Mouse (Mus musculus) CD4-positive naive resting alpha-beta T cell, adult 57 days (primary cell): Measurements from ENCODE around the gene Brat1. TPM values are rescaled to one million over a fixed set of nuclear protein-coding genes. Genes with fewer than 3 reads are reported as not detected.

Source experiments
- total RNA-seq: library from RNA; stranded (reverse); gene quantifications from one replicate; pipeline ENCODE4 v1.2.4, GENCODE M21; 2023

Gene Brat1
- total RNA-seq: 23.0 TPM

GRCm38 (mm10) chr5:140704378-140705251, at the start of gene Brat1:
Brat1 (plus strand) TSS chr5:140705011.

DNA sequence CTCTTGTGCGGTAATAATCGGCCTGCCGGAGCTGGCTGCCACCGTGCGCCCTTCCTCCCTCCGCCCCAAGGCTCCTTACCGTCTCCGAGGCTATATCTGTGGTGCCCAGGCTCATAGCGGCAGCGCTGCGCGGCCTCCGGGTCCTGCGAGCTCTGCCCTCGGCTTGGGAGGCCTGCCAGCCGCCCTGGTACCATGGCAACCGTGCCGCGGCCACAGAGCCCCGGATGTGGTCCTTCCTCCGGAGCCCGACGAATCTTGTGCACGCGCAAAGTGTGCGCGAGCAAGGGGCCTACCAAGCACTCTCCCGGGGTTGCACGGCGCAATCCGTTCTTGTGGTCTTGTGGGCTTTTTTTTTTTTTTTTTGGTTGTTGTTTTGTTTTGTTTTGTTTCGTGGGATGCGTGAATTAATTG, 2.7 kb upstream of the Brat1 start, which contains the start of gene Iqce:
Gene Iqce (minus strand): TSS at position 276 of the 411 bp plus-strand sequence.

GRCm38 (mm10) chr5:140723822-140724221, 19.0 kb downstream of the Brat1 start, which contains the start of gene Amz1:
Amz1 (plus strand) TSS chr5:140724127.

Other genes with a start within 250 kb of the Brat1 start
- 9.9 TPM for gene Chst12, start 199.5 kb upstream of the Brat1 start, total RNA-seq
- not detected for gene Grifin, start 139.9 kb upstream of the Brat1 start, total RNA-seq
- gene Lfng, start 97.7 kb upstream of the Brat1 start, total RNA-seq: 143 TPM
- 127 TPM for gene Ttyh3, start 56.0 kb upstream of the Brat1 start, total RNA-seq
- 53.2 TPM for gene Iqce, start 2.6 kb upstream of the Brat1 start, total RNA-seq
- 4.1 TPM for gene Amz1, start 19.1 kb downstream of the Brat1 start, total RNA-seq
- 18.4 TPM for gene Gna12, start 125.4 kb downstream of the Brat1 start, total RNA-seq